Mouse (Mus musculus) cerebellum, adult 2 months (tissue): Measurements from ENCODE around the gene Etfdh.

Experiments used
- CTCF ChIP-seq: fragments of 200-500 bp; IDR thresholded peaks from 2 replicates; pipeline ENCODE4 v1.5.1; 2011; ENCODE audit warnings: low read depth, mild to moderate bottlenecking, control low read depth, low read length, moderate library complexity, borderline replicate concordance; ENCODE audit not compliant: insufficient read depth
- POLR2A ChIP-seq: fragments of 200-500 bp; IDR thresholded peaks from 2 replicates; pipeline ENCODE4 v1.6.1; 2011; ENCODE audit warnings: low read length, control low read depth, borderline replicate concordance; ENCODE audit not compliant: insufficient read depth

DNA sequence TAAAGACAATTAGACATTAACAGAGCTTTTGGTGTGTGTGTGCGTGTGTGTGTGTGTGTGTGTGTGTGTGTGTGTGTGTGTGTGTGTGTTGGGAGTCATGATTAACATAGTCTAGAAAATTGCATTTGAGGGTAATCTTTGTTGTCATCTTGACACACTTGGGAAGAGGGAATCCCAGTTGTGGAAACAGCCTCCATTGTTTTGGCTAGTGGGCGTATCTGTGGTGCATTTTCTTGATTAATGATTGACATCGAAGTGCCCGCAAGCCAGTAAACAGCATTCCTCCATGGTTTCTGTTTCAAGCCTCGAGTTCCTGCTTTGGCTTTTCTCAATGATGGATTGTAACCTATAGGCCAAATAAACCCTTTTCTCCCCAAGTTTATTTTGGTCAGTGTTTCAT, 27.4 kb upstream of the Etfdh start:
- TF ChIP-seq POLR2A: no peak
- no peak for TF ChIP-seq CTCF
